ENCODE assay signal across 8 mouse cellular contexts in the genomic region with DNA sequence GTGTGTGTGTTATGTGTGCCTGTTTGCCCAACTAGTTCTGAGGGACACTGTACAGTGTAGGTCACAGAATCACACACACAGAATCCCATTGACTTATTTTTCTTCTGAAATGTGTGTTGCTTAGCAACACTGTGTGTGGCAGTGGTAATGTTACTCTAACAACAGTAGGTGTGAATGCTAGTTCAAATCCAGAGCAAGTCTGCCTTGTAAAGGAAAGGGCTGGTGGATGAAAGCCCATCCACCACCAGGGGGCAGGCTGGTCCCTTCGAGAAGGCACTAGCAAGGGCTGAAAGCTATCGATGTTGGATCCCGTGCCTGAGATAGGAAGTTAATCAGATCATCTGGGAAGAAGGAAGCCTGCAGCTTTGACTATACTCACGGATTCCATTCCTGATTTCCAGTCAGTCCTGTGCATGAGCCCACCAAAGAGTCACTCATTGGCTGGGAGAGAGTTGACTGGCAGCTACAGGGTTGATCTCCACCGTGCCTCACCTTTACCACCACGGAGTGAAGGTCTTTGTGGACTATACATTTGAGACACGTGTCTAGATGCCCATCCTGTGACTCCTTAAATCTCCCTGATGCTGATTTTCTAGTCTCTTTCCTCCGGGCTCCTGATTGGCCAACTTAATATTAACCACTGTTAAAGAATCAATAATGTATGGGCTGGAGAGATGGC. TPM values are rescaled to one million over a fixed set of nuclear protein-coding genes. Genes with fewer than 3 reads are reported as not detected.
DNase-seq lines count a peak whose midpoint lies in the region; ATAC-seq and TF ChIP-seq lines count a peak whose summit lies in the region.

No protein-coding gene starts in this region.

- DNase-seq in MEL-GATA-1-ER (ENCODE audit: extremely low read depth, low read depth), result peak; percentile 49
- DNase-seq in cerebellum, adult 18-20 months, result peak; percentile 75 to 77
- DNase-seq in forebrain, postnatal 0 days, result peak; percentile 91
- DNase-seq in layer of hippocampus, adult 9-11 months, result peak; percentile 80
- peak; percentile 90 for DNase-seq in lung, postnatal 10 days
- peak; percentile 41 for DNase-seq in retina, adult 2 months (ENCODE audit: low read depth, low spot score)
- DNase-seq in thymus, postnatal 25 days, result peak; percentile 75

- no peaks in the 10 kb centered on the region for H3K27me3 ChIP-seq in forebrain, postnatal 0 days (ENCODE audit: insufficient read depth, low read length)
- H3K27me3 ChIP-seq in hindbrain, embryonic 12.5 days, result no peaks in the 10 kb centered on the region

- H3K4me1 ChIP-seq in forebrain, postnatal 0 days (ENCODE audit: insufficient read depth), result no peaks in the 10 kb centered on the region
- no peaks in the 10 kb centered on the region for H3K4me1 ChIP-seq in hindbrain, embryonic 12.5 days

- H3K9ac ChIP-seq in forebrain, postnatal 0 days, result no peak overlapping the region
- no peak overlapping the region for H3K9ac ChIP-seq in hindbrain, embryonic 12.5 days

- no peaks in the 10 kb centered on the region for H3K9me3 ChIP-seq in forebrain, postnatal 0 days (ENCODE audit: low read length)
- H3K9me3 ChIP-seq in hindbrain, embryonic 12.5 days (replicated peaks), result no peaks in the 10 kb centered on the region

- peak; percentile 97 for TF ChIP-seq CTCF in forebrain, postnatal 0 days (IDR thresholded peaks at IDR 0.05; ENCODE audit: low read depth)

- no peak overlapping the region for H3K27ac ChIP-seq in forebrain, postnatal 0 days (ENCODE audit: low read depth, low read length)
- no peak overlapping the region for H3K27ac ChIP-seq in hindbrain, embryonic 12.5 days

- H3K4me2 ChIP-seq in forebrain, postnatal 0 days (ENCODE audit: low read depth), result no peak overlapping the region
- no peak overlapping the region for H3K4me2 ChIP-seq in hindbrain, embryonic 12.5 days (replicated peaks)

- H3K4me3 ChIP-seq in forebrain, postnatal 0 days (ENCODE audit: low read depth, low read length), result no peak overlapping the region
- no peak overlapping the region for H3K4me3 ChIP-seq in hindbrain, embryonic 12.5 days

- 29% methylated on average over 8 of the region's 8 CpGs for WGBS in forebrain, postnatal 0 days
- 32% methylated on average over 8 of the region's 8 CpGs for WGBS in hindbrain, embryonic 12.5 days

- ATAC-seq in forebrain, postnatal 0 days, result peak; percentile 90
- ATAC-seq in hindbrain, embryonic 12.5 days (ENCODE audit: low FRiP score), result peak; percentile 68

- no peaks in the 10 kb centered on the region for H3K36me3 ChIP-seq in forebrain, postnatal 0 days (ENCODE audit: insufficient read depth)
- no peaks in the 10 kb centered on the region for H3K36me3 ChIP-seq in hindbrain, embryonic 12.5 days

RNA-seq across cellular contexts. Expression of a gene that starts 38.7 kb away (rescaled TPM):
- 10.7 and 15.7 TPM in 2 replicates for total RNA-seq in forebrain, postnatal 0 days (2014; rRNA removed)
- polyA plus RNA-seq in forebrain, postnatal 0 days (2015; fragmentation: Nextera tagmentation; extraction: Ambion mirVana), result 12.2 and 16.9 TPM in 2 replicates
- 36.2 and 38.7 TPM in 2 replicates for polyA plus RNA-seq in hindbrain, embryonic 12.5 days (2016; fragmentation: Nextera tagmentation; extraction: Ambion mirVana)

Comparison
In these comparisons a context has a peak if more than half of its experiments do, and no peak if none do; other contexts are left out.
1. DNase-seq: peak in every context shown above with its lines; median percentile 91 in forebrain, postnatal 0 days; 90 in lung, postnatal 10 days; 80 in layer of hippocampus, adult 9-11 months; 76 in cerebellum, adult 18-20 months; 75 in thymus, postnatal 25 days; 49 in MEL-GATA-1-ER; 41 in retina, adult 2 months.